In the genomic region with DNA sequence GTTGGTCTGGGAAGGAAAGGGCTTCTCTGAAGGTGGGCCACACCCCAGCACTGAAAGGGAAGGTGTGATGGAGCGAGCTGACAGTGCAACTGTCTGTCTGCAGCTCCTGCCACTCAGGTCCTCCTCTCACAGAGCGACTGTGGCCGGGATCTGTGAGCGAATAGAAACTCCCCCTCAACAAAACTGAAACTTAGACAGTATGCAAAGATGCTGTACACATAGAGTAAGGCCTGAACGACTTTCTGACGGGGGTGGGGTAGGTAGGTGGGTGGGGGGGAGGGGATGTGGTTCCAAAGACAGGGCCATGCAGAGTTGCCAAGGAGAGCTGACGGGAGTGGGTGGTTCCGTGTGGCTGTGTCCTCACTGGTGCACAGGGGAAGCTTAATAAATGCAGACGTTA, we compare ENCODE assay signal across 16 mouse cellular contexts.
"Had no signal": no experiment of that assay in that cellular context is flagged by ENCODE, and none has a peak within 500 bp of the region (broad histone marks: within the 10 kb centered on the region; RNA-seq: fewer than 3 reads in every experiment).

No protein-coding gene starts in this region.

- ATAC-seq: lung, postnatal 0 days; midbrain, embryonic 13.5 days; midbrain, embryonic 16.5 days had no signal

- H3K4me2 ChIP-seq: kidney, embryonic 15.5 days; liver, embryonic 13.5 days; lung, embryonic 14.5 days; midbrain, embryonic 13.5 days; neural tube, embryonic 13.5 days; stomach, embryonic 15.5 days had no signal

- H3K27ac ChIP-seq: kidney, embryonic 15.5 days; liver, embryonic 13.5 days; macrophage; midbrain, embryonic 13.5 days; neural tube, embryonic 13.5 days; stomach, embryonic 15.5 days had no signal

- H3K9me3 ChIP-seq: kidney, embryonic 15.5 days; liver, embryonic 13.5 days; midbrain, embryonic 13.5 days; neural tube, embryonic 13.5 days; stomach, embryonic 15.5 days had no signal

- H3K4me3 ChIP-seq: kidney, embryonic 15.5 days; liver, embryonic 13.5 days; midbrain, embryonic 13.5 days; myocyte; neural tube, embryonic 13.5 days; stomach, embryonic 15.5 days had no signal

- DNase-seq: kidney, adult 11 months; kidney, adult 8-10 months; kidney, postnatal 10 days; kidney, postnatal 36 days; liver, embryonic 13.5 days; lung, embryonic 14.5 days; thymus, adult 18-20 months; thymus, postnatal 36 days had no signal

- H3K9ac ChIP-seq: kidney, embryonic 15.5 days; liver, embryonic 13.5 days; lung, embryonic 14.5 days; midbrain, embryonic 13.5 days; neural tube, embryonic 13.5 days; stomach, embryonic 15.5 days had no signal

- H3K4me1 ChIP-seq: liver, embryonic 13.5 days; midbrain, embryonic 13.5 days; neural tube, embryonic 13.5 days had no signal

- H3K36me3 ChIP-seq: kidney, embryonic 15.5 days; liver, embryonic 13.5 days; midbrain, embryonic 13.5 days; neural tube, embryonic 13.5 days; stomach, embryonic 15.5 days had no signal

- H3K27me3 ChIP-seq: kidney, embryonic 15.5 days; liver, embryonic 13.5 days; midbrain, embryonic 13.5 days; neural tube, embryonic 13.5 days; stomach, embryonic 15.5 days had no signal
